Mouse (Mus musculus) E14TG2a.4 (cell line): ENCODE results near the gene Zfp853.

Experiments used
- CTCF ChIP-seq: conservative IDR thresholded peaks from 2 replicates; pipeline ENCODE4 v1.5.1; 2014; ENCODE audit warnings: low read length
- NANOG ChIP-seq: IDR thresholded peaks from 2 replicates; pipeline ENCODE4 v1.6.1; 2014; ENCODE audit warnings: borderline replicate concordance, low read length, mixed read lengths
- POU5F1 ChIP-seq: IDR thresholded peaks from 2 replicates; pipeline ENCODE4 v1.6.1; 2014; ENCODE audit warnings: low read length, borderline replicate concordance

DNA sequence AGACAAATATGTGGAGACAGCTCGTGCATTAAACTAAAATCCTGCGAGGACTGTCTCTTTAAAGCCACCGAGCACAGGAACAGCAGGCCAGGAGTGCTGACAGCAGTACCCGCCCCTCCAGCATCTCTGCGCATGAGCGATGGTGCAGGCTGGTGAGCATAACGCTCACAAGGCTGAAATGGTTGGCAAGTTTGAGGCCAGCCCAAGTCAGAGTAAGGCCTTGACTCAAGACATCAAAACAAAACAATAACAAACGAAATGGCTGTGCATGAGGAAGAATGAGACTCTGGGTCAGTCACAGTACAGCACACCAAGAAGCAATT is 23.8 kb upstream of the Zfp853 start:
- TF ChIP-seq CTCF, result no peak
- TF ChIP-seq NANOG, result no peak
- TF ChIP-seq POU5F1, result no peak
